Mouse (Mus musculus) lung, adult 2 months (tissue): Measurements from ENCODE around the gene Cd33.

Experiments used
- CTCF ChIP-seq: fragments of 200-500 bp; IDR thresholded peaks from 2 replicates; pipeline ENCODE4 v1.5.1; 2011; ENCODE audit warnings: mild to moderate bottlenecking, low read length, control low read depth; ENCODE audit not compliant: insufficient read depth
- POLR2A ChIP-seq: fragments of 200-500 bp; IDR thresholded peaks from 2 replicates; pipeline ENCODE4 v1.6.1; 2011; ENCODE audit warnings: low read depth, mild to moderate bottlenecking, control low read depth, low read length, borderline replicate concordance; ENCODE audit errors: extremely low read depth

DNA sequence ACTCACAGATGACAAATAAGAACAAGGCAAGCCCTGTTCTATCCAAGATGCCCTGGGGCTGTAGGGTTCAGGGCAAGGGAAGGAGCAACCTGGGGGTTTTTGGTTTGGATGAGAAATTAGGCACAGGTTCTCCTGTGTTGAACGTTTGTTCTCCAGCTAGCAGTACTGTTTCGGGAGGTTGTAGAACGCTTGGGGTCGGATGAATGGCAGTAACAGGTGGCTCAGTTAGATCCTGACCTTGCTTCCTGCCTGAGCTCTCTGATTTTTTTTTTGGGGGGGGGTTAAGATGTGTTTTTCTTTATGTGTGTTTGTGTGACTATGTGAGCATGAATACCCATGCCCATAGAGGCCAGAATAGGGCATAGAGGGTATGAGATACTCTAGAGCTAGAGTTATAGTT is 31.7 kb downstream of the Cd33 start:
- TF ChIP-seq CTCF (no peak), POLR2A (no peak)
